ENCODE assay signal across 20 mouse cellular contexts in the genomic region with DNA sequence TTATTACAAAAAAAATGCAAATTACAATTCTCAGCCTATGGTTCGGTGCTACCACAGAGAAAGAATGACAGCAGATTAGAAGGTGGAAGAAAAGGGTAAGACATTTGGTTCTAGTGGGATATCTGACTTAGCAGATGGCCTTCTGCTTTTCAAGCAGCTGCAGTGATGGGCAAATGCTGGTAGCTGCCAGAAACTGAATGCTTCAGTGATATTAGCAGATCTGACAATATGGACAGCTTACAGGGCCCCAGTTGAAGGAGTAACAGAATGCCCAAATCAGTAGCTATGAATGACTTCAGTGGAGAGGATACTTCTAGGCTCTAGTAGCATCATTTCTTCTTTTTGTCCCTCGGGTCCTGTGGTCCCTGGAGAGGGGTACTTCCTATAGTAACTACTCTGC.
DNase-seq lines count a peak whose midpoint lies in the region; ATAC-seq and TF ChIP-seq lines count a peak whose summit lies in the region.
"Had no signal": no experiment of that assay in that cellular context is flagged by ENCODE, and none has a peak within 500 bp of the region (broad histone marks: within the 10 kb centered on the region; RNA-seq: fewer than 3 reads in every experiment).

No protein-coding gene starts in this region.

- no peaks in the 10 kb centered on the region for H3K4me1 ChIP-seq in midbrain, postnatal 0 days (ENCODE audit: insufficient read depth, low read length)
- no peaks in the 10 kb centered on the region for H3K4me1 ChIP-seq in midbrain, embryonic 14.5 days (ENCODE audit: control insufficient read depth, insufficient read depth, low read length)
- no peaks in the 10 kb centered on the region for H3K4me1 ChIP-seq in forebrain, embryonic 10.5 days
- H3K4me1 ChIP-seq: embryonic facial prominence, embryonic 10.5 days; heart, embryonic 13.5 days; hindbrain, embryonic 13.5 days; intestine, embryonic 15.5 days; kidney, embryonic 15.5 days had no signal

- TF ChIP-seq CTCF in midbrain, postnatal 0 days (IDR thresholded peaks at IDR 0.05) = no peak

- intact Hi-C loops in heart, postnatal 14 days (cut with DNase I) = no loop called here

- no peak overlapping the region for H3K4me3 ChIP-seq in midbrain, postnatal 0 days (ENCODE audit: low read depth, low read length)
- H3K4me3 ChIP-seq in midbrain, embryonic 14.5 days (replicated peaks; ENCODE audit: low read depth, low read length) = no peak overlapping the region
- H3K4me3 ChIP-seq in forebrain, embryonic 10.5 days = no peak overlapping the region
- H3K4me3 ChIP-seq: embryonic facial prominence, embryonic 10.5 days; heart, embryonic 13.5 days; hindbrain, embryonic 13.5 days; intestine, embryonic 15.5 days; kidney, embryonic 15.5 days had no signal

- 39% methylated on average over 2 of the region's 2 CpGs for WGBS in midbrain, postnatal 0 days
- WGBS in midbrain, embryonic 14.5 days = 62% methylated on average over 2 of the region's 2 CpGs
- 61% methylated on average over 2 of the region's 2 CpGs for WGBS in forebrain, embryonic 10.5 days

- ATAC-seq in midbrain, postnatal 0 days (ENCODE audit: low FRiP score) = no peak
- ATAC-seq in midbrain, embryonic 14.5 days (ENCODE audit: low FRiP score, low TSS enrichment) = no peak
- ATAC-seq: forebrain, postnatal 0 days; intestine, embryonic 15.5 days; Patski had no signal

- DNase-seq in midbrain, postnatal 0 days (ENCODE audit: low spot score) = peak; percentile 42
- no peak for DNase-seq in midbrain, embryonic 14.5 days
- DNase-seq in cerebellum, adult 11-12 months = peak; percentile 45
- DNase-seq in cerebellum, adult 9-11 months = peak; percentile 61
- no peak for DNase-seq in heart, postnatal 14 days
- no peak for DNase-seq in forebrain, embryonic 10.5 days (ENCODE audit: extremely low spot score, low spot score)
- DNase-seq in T-cell, adult 2 months (ENCODE audit: low spot score) = no peak
- DNase-seq: adrenal gland, adult 8-10 months; adrenal gland, postnatal 36 days; forebrain, postnatal 0 days; gastrocnemius, postnatal 14 days; heart, postnatal 4 days; kidney, adult 2 months had no signal

- no peaks in the 10 kb centered on the region for H3K9me3 ChIP-seq in midbrain, postnatal 0 days (ENCODE audit: low read length)
- no peaks in the 10 kb centered on the region for H3K9me3 ChIP-seq in midbrain, embryonic 14.5 days (ENCODE audit: control insufficient read depth, low read length)
- no peaks in the 10 kb centered on the region for H3K9me3 ChIP-seq in forebrain, embryonic 10.5 days
- H3K9me3 ChIP-seq: embryonic facial prominence, embryonic 10.5 days; heart, embryonic 13.5 days; hindbrain, embryonic 13.5 days; intestine, embryonic 15.5 days; kidney, embryonic 15.5 days had no signal

- H3K27me3 ChIP-seq in midbrain, postnatal 0 days (ENCODE audit: insufficient read depth, low read length) = no peaks in the 10 kb centered on the region
- H3K27me3 ChIP-seq in midbrain, embryonic 14.5 days (ENCODE audit: control insufficient read depth, insufficient read depth, low read length) = no peaks in the 10 kb centered on the region
- H3K27me3 ChIP-seq in forebrain, embryonic 10.5 days (ENCODE audit: poor library complexity, severe bottlenecking) = peaks cover 83% of the 10 kb centered on the region
- H3K27me3 ChIP-seq: CH12.LX; heart, embryonic 13.5 days; intestine, embryonic 15.5 days had no signal

- no peak overlapping the region for H3K9ac ChIP-seq in midbrain, postnatal 0 days (replicated peaks; ENCODE audit: low read length, poor library complexity, severe bottlenecking)
- no peak overlapping the region for H3K9ac ChIP-seq in midbrain, embryonic 14.5 days (replicated peaks; ENCODE audit: low read length)
- H3K9ac ChIP-seq: forebrain, postnatal 0 days; heart, embryonic 13.5 days; hindbrain, embryonic 13.5 days; intestine, embryonic 15.5 days; kidney, embryonic 15.5 days had no signal

- H3K27ac ChIP-seq in midbrain, postnatal 0 days (ENCODE audit: low read depth, low read length) = no peak overlapping the region
- H3K27ac ChIP-seq in midbrain, embryonic 14.5 days (replicated peaks; ENCODE audit: low read depth, low read length) = no peak overlapping the region
- no peak overlapping the region for H3K27ac ChIP-seq in forebrain, embryonic 10.5 days
- H3K27ac ChIP-seq: embryonic facial prominence, embryonic 10.5 days; heart, embryonic 13.5 days; hindbrain, embryonic 13.5 days; intestine, embryonic 15.5 days; kidney, embryonic 15.5 days had no signal

- H3K36me3 ChIP-seq in midbrain, postnatal 0 days (ENCODE audit: insufficient read depth, low read length) = no peaks in the 10 kb centered on the region
- no peaks in the 10 kb centered on the region for H3K36me3 ChIP-seq in midbrain, embryonic 14.5 days (ENCODE audit: control insufficient read depth, insufficient read depth, low read length)
- no peaks in the 10 kb centered on the region for H3K36me3 ChIP-seq in forebrain, embryonic 10.5 days (replicated peaks)
- H3K36me3 ChIP-seq: embryonic facial prominence, embryonic 10.5 days; heart, embryonic 13.5 days; hindbrain, embryonic 13.5 days; intestine, embryonic 15.5 days; kidney, embryonic 15.5 days had no signal

- no peak overlapping the region for H3K4me2 ChIP-seq in midbrain, postnatal 0 days (ENCODE audit: low read depth, low read length, poor library complexity, severe bottlenecking)
- H3K4me2 ChIP-seq in midbrain, embryonic 14.5 days (ENCODE audit: low read length) = no peak overlapping the region
- H3K4me2 ChIP-seq: heart, embryonic 13.5 days; hindbrain, embryonic 13.5 days; intestine, embryonic 15.5 days; kidney, embryonic 15.5 days had no signal

Comparison
In these comparisons a context has a peak if more than half of its experiments do, and no peak if none do; other contexts are left out.
1. DNase-seq: peak in midbrain, postnatal 0 days (single experiment), cerebellum, adult 11-12 months (single experiment) and cerebellum, adult 9-11 months (single experiment); none in midbrain, embryonic 14.5 days (single experiment), heart, postnatal 14 days (0 of 2), forebrain, embryonic 10.5 days (single experiment) and T-cell, adult 2 months (single experiment).